Mouse (Mus musculus) small intestine, adult 2 months (tissue): Measurements from ENCODE around the gene Rtn4ip1.

Experiments
- CTCF ChIP-seq: fragments of 200-500 bp; IDR thresholded peaks from 2 replicates; pipeline ENCODE4 v1.5.1; 2012; ENCODE audit warnings: low read depth, mild to moderate bottlenecking, control low read depth, inconsistent platforms, low read length, moderate library complexity, mixed read lengths; ENCODE audit not compliant: insufficient replicate concordance, insufficient read length; ENCODE audit errors: extremely low read depth
- POLR2A ChIP-seq: fragments of 200-500 bp; IDR thresholded peaks from 2 replicates; pipeline ENCODE4 v1.6.1; 2012; ENCODE audit warnings: low read depth, mild to moderate bottlenecking, control low read depth, inconsistent platforms, low read length, moderate library complexity

GRCm38 (mm10) chr10:43887676-43888075, 13.9 kb upstream of the Rtn4ip1 start:
- no peak for TF ChIP-seq CTCF
- no peak for TF ChIP-seq POLR2A
